Mouse (Mus musculus) MEL (cell line): ENCODE data around the gene Atg7. TPM values are rescaled to one million over a fixed set of nuclear protein-coding genes. Genes with fewer than 3 reads are reported as not detected.

Experiments used
- DNase-seq: peaks from one replicate; pipeline ENCODE4 v3.0.0; 2011; ENCODE audit warnings: low read depth, low spot score
- H3K27ac ChIP-seq: 2 replicates; pipeline ENCODE4 v1.5.1; 2012; ENCODE audit warnings: low read depth, mild to moderate bottlenecking, control low read depth, low read length, moderate library complexity; ENCODE audit not compliant: control insufficient read depth
- H3K27me3 ChIP-seq, 2 experiments: fragments of 150-350 bp in 1 of 2; sonication (generic) in 1 of 2; 2 replicates each; pipeline ENCODE4 v1.6.1; 2012; ENCODE audit warnings: low read length in 2 of 2, mild to moderate bottlenecking in 2 of 2, improper control_type of control experiment in 1 of 2, moderate library complexity in 1 of 2; ENCODE audit not compliant: insufficient read depth in 2 of 2, control insufficient read depth in 1 of 2
- H3K36me3 ChIP-seq, 2 experiments: 2 replicates each; pipeline ENCODE4 v1.6.1; 2012 to 2014; ENCODE audit warnings: low read length in 2 of 2, improper control_type of control experiment in 1 of 2, inconsistent platforms in 1 of 2, mild to moderate bottlenecking in 1 of 2; ENCODE audit not compliant: insufficient read depth in 2 of 2, control insufficient read depth in 1 of 2
- H3K4me1 ChIP-seq, 2 experiments: fragments of 150-350 bp in 1 of 2; sonication (generic) in 1 of 2; 2 replicates each; pipeline ENCODE4 v1.6.1; 2012; ENCODE audit warnings: low read length in 2 of 2, improper control_type of control experiment in 1 of 2, mild to moderate bottlenecking in 1 of 2; ENCODE audit not compliant: insufficient read depth in 2 of 2, control insufficient read depth in 1 of 2
- H3K4me3 ChIP-seq, 2 experiments: fragments of 150-350 bp in 1 of 2; sonication (generic) in 1 of 2; 2 replicates each; pipeline ENCODE4 v1.5.1; 2012; ENCODE audit warnings: low read depth in 2 of 2, low read length in 2 of 2, mild to moderate bottlenecking in 2 of 2, moderate library complexity in 2 of 2, control low read depth in 1 of 2, improper control_type of control experiment in 1 of 2; ENCODE audit not compliant: control insufficient read depth in 1 of 2, insufficient read depth in 1 of 2
- H3K79me2 ChIP-seq: 2 replicates; pipeline ENCODE4 v1.6.1; 2012; ENCODE audit warnings: mild to moderate bottlenecking, low read length, moderate library complexity; ENCODE audit not compliant: control insufficient read depth, poor library complexity, insufficient read depth
- H3K9ac ChIP-seq: 2 replicates; pipeline ENCODE4 v1.6.1; 2012; ENCODE audit warnings: low read depth, mild to moderate bottlenecking, control low read depth, low read length, moderate library complexity; ENCODE audit not compliant: control insufficient read depth, poor library complexity, severe bottlenecking
- H3K9me3 ChIP-seq: fragments of 150-350 bp; sonication (generic); replicated peaks from 2 replicates; pipeline ENCODE4 v1.6.1; 2012; ENCODE audit warnings: mild to moderate bottlenecking, low read length, improper control_type of control experiment, moderate library complexity; ENCODE audit not compliant: insufficient read depth
- CHD1 ChIP-seq: IDR thresholded peaks from 2 replicates; pipeline ENCODE4 v1.6.1; 2012; ENCODE audit warnings: low read depth, mild to moderate bottlenecking, inconsistent platforms, low read length, improper control_type of control experiment
- CTCF ChIP-seq, 3 experiments: IDR thresholded peaks in 2 of 3; conservative IDR thresholded peaks in 1 of 3; 2 replicates each; pipeline ENCODE4 v1.5.1; 2011 to 2012; ENCODE audit warnings: low read length in 3 of 3, low read depth in 2 of 3, mild to moderate bottlenecking in 2 of 3, improper control_type of control experiment in 1 of 3, inconsistent platforms in 1 of 3, mixed read lengths in 1 of 3, moderate library complexity in 1 of 3; ENCODE audit not compliant: control insufficient read depth in 1 of 3, insufficient read depth in 1 of 3, poor library complexity in 1 of 3, severe bottlenecking in 1 of 3
- E2F4 ChIP-seq: IDR thresholded peaks from 2 replicates; pipeline ENCODE4 v1.6.1; 2011; ENCODE audit warnings: low read depth, low read length, improper control_type of control experiment, borderline replicate concordance
- ELF1 ChIP-seq: IDR thresholded peaks from 2 replicates; pipeline ENCODE4 v1.6.1; 2014; ENCODE audit warnings: low read depth, mild to moderate bottlenecking, inconsistent platforms, low read length, improper control_type of control experiment, moderate library complexity
- GABPA ChIP-seq: IDR thresholded peaks from 2 replicates; pipeline ENCODE4 v1.6.1; 2012; ENCODE audit warnings: low read depth, mild to moderate bottlenecking, inconsistent platforms, low read length, improper control_type of control experiment, moderate library complexity
- JUND ChIP-seq: IDR thresholded peaks from 2 replicates; pipeline ENCODE4 v1.6.1; 2011; ENCODE audit warnings: low read depth, mild to moderate bottlenecking, improper control_type of control experiment, low read length
- KAT2A ChIP-seq: conservative IDR thresholded peaks from 2 replicates; pipeline ENCODE4 v1.6.1; 2012; ENCODE audit warnings: low read depth, low read length, improper control_type of control experiment, inconsistent platforms
- MAFK ChIP-seq: IDR thresholded peaks from 2 replicates; pipeline ENCODE4 v1.6.1; 2011; ENCODE audit warnings: low read depth, mild to moderate bottlenecking, low read length, improper control_type of control experiment, borderline replicate concordance
- MXI1 ChIP-seq: IDR thresholded peaks from 2 replicates; pipeline ENCODE4 v1.6.1; 2011; ENCODE audit warnings: mild to moderate bottlenecking, low read depth, low read length, improper control_type of control experiment
- MYB ChIP-seq: IDR thresholded peaks from 2 replicates; pipeline ENCODE4 v1.6.1; 2011; ENCODE audit warnings: mild to moderate bottlenecking, low read depth, low read length, improper control_type of control experiment
- MYC ChIP-seq: IDR thresholded peaks from 2 replicates; pipeline ENCODE4 v1.6.1; 2011; ENCODE audit warnings: low read depth, mild to moderate bottlenecking, low read length, improper control_type of control experiment, moderate library complexity
- NRF1 ChIP-seq: IDR thresholded peaks from 2 replicates; pipeline ENCODE4 v1.6.1; 2014; ENCODE audit warnings: low read depth, mild to moderate bottlenecking, inconsistent platforms, low read length, improper control_type of control experiment, moderate library complexity; ENCODE audit not compliant: poor library complexity, insufficient read depth, severe bottlenecking
- POLR2A ChIP-seq, 2 experiments: IDR thresholded peaks; 2 replicates each; pipeline ENCODE4 v1.6.1; 2011 to 2012; ENCODE audit warnings: low read length in 2 of 2, mild to moderate bottlenecking in 2 of 2, control low read depth in 1 of 2, improper control_type of control experiment in 1 of 2, low read depth in 1 of 2, moderate library complexity in 1 of 2; ENCODE audit not compliant: control insufficient read depth in 1 of 2, insufficient read depth in 1 of 2, poor library complexity in 1 of 2
- POLR2AphosphoS2 ChIP-seq: IDR thresholded peaks from 2 replicates; pipeline ENCODE4 v1.6.1; 2011; ENCODE audit warnings: low read length, improper control_type of control experiment
- RAD21 ChIP-seq: IDR thresholded peaks from 2 replicates; pipeline ENCODE4 v1.6.1; 2011; ENCODE audit warnings: mild to moderate bottlenecking, low read depth, low read length, improper control_type of control experiment
- RCOR1 ChIP-seq: IDR thresholded peaks from 2 replicates; pipeline ENCODE4 v1.6.1; 2012; ENCODE audit warnings: low read depth, mild to moderate bottlenecking, inconsistent platforms, low read length, improper control_type of control experiment
- SIN3A ChIP-seq: IDR thresholded peaks from 2 replicates; pipeline ENCODE4 v1.6.1; 2012; ENCODE audit warnings: low read length, improper control_type of control experiment, inconsistent platforms
- SMC3 ChIP-seq: IDR thresholded peaks from 2 replicates; pipeline ENCODE4 v1.6.1; 2011; ENCODE audit warnings: low read depth, low read length, improper control_type of control experiment
- TAL1 ChIP-seq: IDR thresholded peaks from 2 replicates; pipeline ENCODE4 v1.6.1; 2012; ENCODE audit warnings: mild to moderate bottlenecking, inconsistent platforms, low read length, moderate library complexity, mixed read lengths
- TBP ChIP-seq: IDR thresholded peaks from 2 replicates; pipeline ENCODE4 v1.8.0; 2011; ENCODE audit warnings: low read depth, low read length, improper control_type of control experiment
- TCF12 ChIP-seq: IDR thresholded peaks from 2 replicates; pipeline ENCODE4 v1.6.1; 2014; ENCODE audit warnings: low read depth, mild to moderate bottlenecking, inconsistent platforms, low read length, improper control_type of control experiment, moderate library complexity
- UBTF ChIP-seq: IDR thresholded peaks from 2 replicates; pipeline ENCODE4 v1.6.1; 2012; ENCODE audit warnings: low read depth, mild to moderate bottlenecking, inconsistent platforms, low read length, improper control_type of control experiment, moderate library complexity, borderline replicate concordance; ENCODE audit not compliant: insufficient read depth
- ZC3H11A ChIP-seq: IDR thresholded peaks from 2 replicates; pipeline ENCODE4 v1.6.1; 2012; ENCODE audit warnings: low read depth, mild to moderate bottlenecking, inconsistent platforms, low read length, improper control_type of control experiment
- ZMIZ1 ChIP-seq: IDR thresholded peaks from 2 replicates; pipeline ENCODE4 v1.6.1; 2012; ENCODE audit warnings: low read depth, mild to moderate bottlenecking, inconsistent platforms, low read length, improper control_type of control experiment, moderate library complexity
- ZNF384 ChIP-seq: IDR thresholded peaks from 2 replicates; pipeline ENCODE4 v1.6.1; 2012; ENCODE audit warnings: low read depth, mild to moderate bottlenecking, inconsistent platforms, low read length, improper control_type of control experiment
- polyA plus RNA-seq, 2 experiments: library from polyadenylated mRNA; stranded (reverse) in 1 of 2; unstranded in 1 of 2; fragments of >175 nt in 1 of 2; fragments of >200 nt in 1 of 2; gene quantifications; 2 replicates each; pipeline versions ENCODE4 v1.2.1 to v1.2.4; 2012; ENCODE audit warnings: low replicate concordance in 2 of 2, low read depth in 1 of 2; ENCODE audit not compliant: insufficient read length in 2 of 2, insufficient read depth in 1 of 2, missing spikeins in 1 of 2
- total RNA-seq: library from RNA; depleted of rRNA; stranded (reverse); fragments of 300-350 nt; gene quantifications from 2 replicates; pipeline ENCODE4 v1.2.3, GENCODE M21; 2012

The Atg7 gene
- total and polyA plus RNA-seq, 3 experiments = 14.6 TPM; not detected in 1

- Histone ChIP-seq H3K79me2 (no peaks in the 10 kb centered on the region), H3K4me1 (no peaks in the 10 kb centered on the region), H3K27ac (no peak overlapping the region), H3K9me3 (no peaks in the 10 kb centered on the region), H3K4me3 (no peak overlapping the region), H3K36me3 (no peaks in the 10 kb centered on the region), H3K27me3 (no peaks in the 10 kb centered on the region), H3K9ac (no peak overlapping the region)
- DNase-seq = no peak
- TF ChIP-seq ZC3H11A (no peak), MYB (no peak), TAL1 (no peak), CTCF (IDR thresholded peaks at IDR 0.05 in 2 of 3, conservative IDR thresholded peaks at IDR 0.05 in 1 of 3; ENCODE audit: control insufficient read depth in 1 of 3, insufficient read depth in 1 of 3, low read depth in 2 of 3, low read length in 3 of 3, poor library complexity in 1 of 3, severe bottlenecking in 1 of 3) (no peak), POLR2A (IDR thresholded peaks at IDR 0.05; ENCODE audit: control insufficient read depth in 1 of 2, insufficient read depth in 1 of 2, low read depth in 1 of 2, low read length in 2 of 2, poor library complexity in 1 of 2) (no peak), E2F4 (no peak), MYC (no peak), TCF12 (no peak), TBP (no peak), ELF1 (no peak), MAFK (no peak), RAD21 (no peak), UBTF (no peak), NRF1 (no peak), CHD1 (no peak), KAT2A (no peak)
Measured at GRCm38 (mm10) chr6:114758795-114759194, 115.9 kb downstream of the Atg7 start.

GRCm38 (mm10) chr6:114766314-114766713 lies 123.4 kb downstream of the Atg7 start:
- Histone ChIP-seq H3K36me3 (peaks cover 0 to 2% of the 10 kb centered on the region in 2 experiments; a peak in 1 of 4 replicates), H3K4me1 (no peaks in the 10 kb centered on the region; a peak in 2 of 4 replicates)
- DNase-seq = no peak
- TF ChIP-seq ZNF384 = no peak
- no peak for TF ChIP-seq TBP
- TF ChIP-seq POLR2AphosphoS2 = no peak
- TF ChIP-seq RCOR1 = no peak
- TF ChIP-seq CTCF (IDR thresholded peaks at IDR 0.05 in 2 of 3, conservative IDR thresholded peaks at IDR 0.05 in 1 of 3; ENCODE audit: control insufficient read depth in 1 of 3, insufficient read depth in 1 of 3, low read depth in 2 of 3, low read length in 3 of 3, poor library complexity in 1 of 3, severe bottlenecking in 1 of 3) = no peak
- TF ChIP-seq ZMIZ1 = no peak
- TF ChIP-seq JUND = no peak
- no peak for TF ChIP-seq MYB
- TF ChIP-seq SMC3 = no peak
- TF ChIP-seq POLR2A (IDR thresholded peaks at IDR 0.05; ENCODE audit: control insufficient read depth in 1 of 2, insufficient read depth in 1 of 2, low read depth in 1 of 2, low read length in 2 of 2, poor library complexity in 1 of 2) = no peak
- TF ChIP-seq NRF1 = no peak
- no peak for TF ChIP-seq TAL1
- TF ChIP-seq CHD1 = no peak
- TF ChIP-seq GABPA = no peak
- TF ChIP-seq SIN3A = no peak
- no peak for TF ChIP-seq MXI1
- TF ChIP-seq, all 39 proteins: peak for 0
- H3K27ac ChIP-seq = no peak overlapping the region
- H3K9me3 ChIP-seq = no peaks in the 10 kb centered on the region
- H3K4me3 ChIP-seq = no peak overlapping the region
- no peak overlapping the region for H3K9ac ChIP-seq
- no peaks in the 10 kb centered on the region for H3K27me3 ChIP-seq
- H3K79me2 ChIP-seq = no peaks in the 10 kb centered on the region
